Mouse (Mus musculus) hindbrain, embryonic 16.5 days (tissue): ENCODE measurements around the gene Olfr1416. TPM values are rescaled to one million over a fixed set of nuclear protein-coding genes. Genes with fewer than 3 reads are reported as not detected.
A peak's percentile ranks its signal among the peaks of the same experiment; 100 is the strongest.

Source experiments
- ATAC-seq: fragments of 200-750 bp; cut with Nextera tagmentation; 2 replicates; pipeline ENCODE4 v1.8.0; 2017; ENCODE audit warnings: moderate TSS enrichment, moderate library complexity
- H3K27ac ChIP-seq: fragments of 300-500 bp; sonication (generic); 2 replicates; pipeline ENCODE4 v1.5.1; 2014; ENCODE audit warnings: low read depth, mild to moderate bottlenecking, control low read depth, low read length, moderate library complexity
- H3K27me3 ChIP-seq: fragments of 300-500 bp; sonication (generic); replicated peaks from 2 replicates; pipeline ENCODE4 v1.6.1; 2014; ENCODE audit warnings: low read length; ENCODE audit not compliant: control insufficient read depth, insufficient read depth
- H3K36me3 ChIP-seq: fragments of 300-500 bp; sonication (generic); 2 replicates; pipeline ENCODE4 v1.6.1; 2014; ENCODE audit warnings: mild to moderate bottlenecking, low read length, moderate library complexity, mixed read lengths; ENCODE audit not compliant: control insufficient read depth, insufficient read depth
- H3K4me1 ChIP-seq: fragments of 300-500 bp; sonication (generic); 2 replicates; pipeline ENCODE4 v1.6.1; 2014; ENCODE audit warnings: low read depth, low read length; ENCODE audit not compliant: control insufficient read depth, insufficient read depth
- H3K4me2 ChIP-seq: fragments of 300-500 bp; sonication (generic); 2 replicates; pipeline ENCODE4 v1.6.1; 2014; ENCODE audit warnings: mild to moderate bottlenecking, low read length, control low read depth, moderate library complexity
- H3K4me3 ChIP-seq: fragments of 300-500 bp; sonication (generic); 2 replicates; pipeline ENCODE4 v1.5.1; 2014; ENCODE audit warnings: mild to moderate bottlenecking, low read length, control low read depth, moderate library complexity
- H3K9ac ChIP-seq: fragments of 300-500 bp; sonication (generic); 2 replicates; pipeline ENCODE4 v1.6.1; 2014; ENCODE audit warnings: low read depth, mild to moderate bottlenecking, control low read depth, low read length, moderate library complexity
- H3K9me3 ChIP-seq: fragments of 300-500 bp; sonication (generic); 2 replicates; pipeline ENCODE4 v1.6.1; 2014; ENCODE audit warnings: mild to moderate bottlenecking, low read length, moderate library complexity; ENCODE audit not compliant: control insufficient read depth
- WGBS: fragments of 180-500 bp; shearing (Covaris S2); extraction: QIAGEN DNeasy Blood & Tissue Kit; methylation state at CpG from one replicate; pipeline ENCODE4 v1.1.7; 2014; 5-methylcytosine and 5-hydroxymethylcytosine counted together
- microRNA-seq: library from miRNA; unstranded; fragments of <30 nt; microRNA quantifications from one replicate; pipeline ENCODE4, GENCODE M21; 2017
- polyA plus RNA-seq: library from polyadenylated mRNA; unstranded; fragments of >200 nt; fragmentation: Nextera tagmentation; extraction: Ambion mirVana; gene quantifications from 2 replicates; pipeline ENCODE4 v1.2.1, GENCODE M21; 2015

Olfr1416 gene
- polyA plus RNA-seq, 1 experiment from 2014 or later = not detected

DNA sequence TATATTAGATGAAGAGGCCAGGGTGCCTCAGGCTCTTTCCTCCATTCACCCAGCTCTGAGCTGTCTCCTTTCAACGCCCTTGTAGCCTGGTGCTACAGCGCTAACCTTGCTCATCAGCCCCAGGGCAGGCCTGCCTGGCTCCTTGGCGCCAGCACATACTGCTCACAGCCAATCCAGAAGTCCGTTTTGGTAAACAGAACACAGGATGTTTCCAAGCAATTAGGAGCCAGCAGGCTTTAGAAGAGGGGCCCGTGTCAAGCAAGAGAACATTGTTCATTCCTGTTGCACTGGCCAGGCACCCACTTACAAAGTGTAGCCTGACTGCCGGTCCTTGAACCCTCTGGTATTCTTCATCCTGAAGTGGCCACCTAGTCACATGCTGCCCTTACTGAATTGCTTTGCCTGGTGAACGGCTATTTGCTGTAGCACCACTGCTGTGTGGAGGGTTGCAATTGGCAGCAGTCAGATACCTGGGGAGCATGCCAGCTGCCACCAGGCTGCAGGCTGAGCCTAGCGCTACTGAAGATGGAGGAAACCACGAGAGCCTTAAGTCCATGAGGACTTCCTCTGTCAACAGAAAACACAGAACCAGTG, 47.1 kb downstream of the Olfr1416 start:
- Histone ChIP-seq H3K4me2 (no peak overlapping the region), H3K9ac (no peak overlapping the region), H3K27me3 (no peaks in the 10 kb centered on the region), H3K36me3 (peaks cover 9% of the 10 kb centered on the region), H3K9me3 (no peaks in the 10 kb centered on the region), H3K27ac (peak overlapping the region; percentile 10), H3K4me1 (peaks cover 18% of the 10 kb centered on the region), H3K4me3 (no peak overlapping the region)
- 41% methylated on average over 9 of the region's 9 CpGs for WGBS
- peak; percentile 81 for ATAC-seq

DNA sequence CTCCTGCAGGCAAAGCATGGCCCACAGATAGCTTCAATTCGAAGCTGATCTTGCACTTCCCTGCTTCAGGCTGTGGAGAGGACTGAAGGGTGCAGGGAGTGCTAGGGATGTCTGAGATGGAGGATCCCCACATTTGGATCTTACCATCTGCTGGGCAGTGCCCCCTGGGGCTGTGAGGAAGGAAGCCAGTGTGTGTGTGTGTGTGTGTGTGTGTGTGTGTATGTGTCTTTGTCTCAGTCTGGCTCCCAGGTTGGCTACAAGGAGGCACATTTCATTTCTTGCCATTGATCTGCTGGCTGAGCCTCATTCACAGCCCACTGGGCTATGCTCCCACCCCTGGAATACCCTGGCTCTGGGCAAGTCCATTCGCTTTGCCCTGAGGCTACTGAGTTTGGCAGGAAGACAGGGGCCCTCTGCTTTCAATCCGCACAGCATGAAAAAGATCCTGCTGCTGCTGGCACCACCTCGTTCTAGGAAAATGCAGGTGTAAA, 48.0 kb downstream of the Olfr1416 start:
- ATAC-seq = peak; percentile 21; the same call in 1 of the 2 replicates
- peaks cover 22% of the 10 kb centered on the region for H3K4me1 ChIP-seq
- H3K4me2 ChIP-seq = no peak overlapping the region
- H3K9ac ChIP-seq = no peak overlapping the region
- H3K27ac ChIP-seq = peak overlapping the region; percentile 9; the same call in 1 of the 2 replicates
- no peak overlapping the region for H3K4me3 ChIP-seq
- no peaks in the 10 kb centered on the region for H3K9me3 ChIP-seq
- 39% methylated on average over 4 of the region's 4 CpGs for WGBS
- H3K27me3 ChIP-seq = no peaks in the 10 kb centered on the region
- peaks cover 3% of the 10 kb centered on the region; the same call in 1 of the 2 replicates for H3K36me3 ChIP-seq

DNA sequence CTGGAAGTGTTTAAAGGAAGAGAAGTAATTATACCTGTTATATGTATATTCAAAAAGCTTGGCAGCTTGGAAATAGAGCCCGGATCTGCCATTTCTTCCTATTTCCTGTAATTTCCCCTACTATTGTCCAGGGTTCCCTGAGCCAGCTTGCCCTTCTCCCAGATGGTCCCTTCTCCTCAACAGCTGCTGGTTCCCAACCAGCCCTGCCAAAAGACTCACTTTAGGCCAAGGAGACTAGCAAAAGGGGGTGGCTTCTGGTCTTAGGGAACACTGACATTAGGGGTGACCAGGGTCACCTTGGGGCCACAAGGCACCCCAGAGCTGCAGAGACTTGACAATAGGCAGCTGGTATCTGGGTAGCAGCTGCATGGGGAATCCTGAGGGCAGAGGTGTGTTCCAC, 49.9 kb downstream of the Olfr1416 start:
- Histone ChIP-seq H3K9ac (no peak overlapping the region), H3K27me3 (no peaks in the 10 kb centered on the region), H3K9me3 (no peaks in the 10 kb centered on the region), H3K4me1 (peaks cover 23% of the 10 kb centered on the region), H3K4me3 (no peak overlapping the region), H3K36me3 (peaks cover 3% of the 10 kb centered on the region; the same call in 1 of the 2 replicates), H3K27ac (no peak overlapping the region), H3K4me2 (no peak overlapping the region)
- no peak for ATAC-seq
- 96% methylated on average over 1 of the region's 1 CpGs for WGBS

DNA sequence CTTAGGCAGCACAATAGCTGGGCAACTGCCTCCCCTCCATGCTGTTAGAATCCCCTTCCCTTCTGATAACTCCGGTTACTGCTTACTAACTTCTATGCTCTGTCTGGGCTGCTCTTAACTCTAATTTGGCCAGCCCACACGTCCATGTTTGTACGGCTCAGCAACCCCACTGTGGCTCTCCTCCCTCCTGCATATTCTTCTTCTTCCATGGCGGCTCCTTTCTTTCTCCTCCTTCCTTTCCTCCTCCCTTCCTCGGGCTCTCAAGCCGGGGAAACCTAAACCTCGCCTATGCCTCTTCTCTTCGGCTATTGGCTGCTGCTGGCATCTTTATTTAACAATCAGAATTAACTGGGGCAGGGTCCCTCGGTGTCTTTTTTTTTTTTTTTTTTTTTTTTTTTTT, 52.1 kb downstream of the Olfr1416 start:
- no peak overlapping the region for H3K27ac ChIP-seq
- 57% methylated on average over 9 of the region's 9 CpGs for WGBS
- H3K4me2 ChIP-seq = no peak overlapping the region
- no peaks in the 10 kb centered on the region for H3K27me3 ChIP-seq
- H3K4me3 ChIP-seq = no peak overlapping the region
- no peaks in the 10 kb centered on the region for H3K9me3 ChIP-seq
- peaks cover 17% of the 10 kb centered on the region for H3K4me1 ChIP-seq
- no peaks in the 10 kb centered on the region for H3K36me3 ChIP-seq
- ATAC-seq = no peak
- H3K9ac ChIP-seq = no peak overlapping the region

DNA sequence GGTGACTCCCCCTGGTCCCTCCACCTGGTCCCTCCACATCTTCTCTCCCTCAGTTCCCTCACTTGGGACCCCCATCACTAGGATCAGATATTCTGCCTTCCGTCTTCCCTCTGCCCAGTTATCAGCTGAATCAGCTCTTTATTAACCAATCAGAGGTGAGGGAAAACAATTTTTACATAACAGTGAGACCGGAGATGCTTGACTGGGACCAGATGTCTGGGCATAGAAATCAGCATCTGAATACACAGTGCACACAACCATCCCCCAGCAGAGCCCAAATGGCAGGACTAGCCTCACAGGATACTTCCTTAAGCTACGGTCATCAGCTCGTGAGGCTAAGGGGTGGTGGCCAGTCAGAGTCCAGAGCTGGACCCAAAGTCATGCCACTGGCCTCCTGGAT, 52.8 kb downstream of the Olfr1416 start:
- H3K36me3 ChIP-seq = no peaks in the 10 kb centered on the region
- no peak overlapping the region for H3K27ac ChIP-seq
- no peaks in the 10 kb centered on the region for H3K27me3 ChIP-seq
- 37% methylated on average over 4 of the region's 4 CpGs for WGBS
- H3K9ac ChIP-seq = no peak overlapping the region
- ATAC-seq = no peak
- H3K4me2 ChIP-seq = no peak overlapping the region
- H3K4me3 ChIP-seq = no peak overlapping the region
- H3K9me3 ChIP-seq = no peaks in the 10 kb centered on the region
- peaks cover 11% of the 10 kb centered on the region for H3K4me1 ChIP-seq

GRCm38 (mm10) chr1:92431420-92431819, 53.5 kb downstream of the Olfr1416 start:
- Histone ChIP-seq H3K4me1 (peaks cover 4% of the 10 kb centered on the region), H3K9ac (no peak overlapping the region), H3K27ac (no peak overlapping the region), H3K9me3 (no peaks in the 10 kb centered on the region), H3K4me3 (no peak overlapping the region), H3K4me2 (no peak overlapping the region), H3K27me3 (no peaks in the 10 kb centered on the region), H3K36me3 (no peaks in the 10 kb centered on the region)
- no peak for ATAC-seq
- 75% methylated on average over 3 of the region's 3 CpGs for WGBS

DNA sequence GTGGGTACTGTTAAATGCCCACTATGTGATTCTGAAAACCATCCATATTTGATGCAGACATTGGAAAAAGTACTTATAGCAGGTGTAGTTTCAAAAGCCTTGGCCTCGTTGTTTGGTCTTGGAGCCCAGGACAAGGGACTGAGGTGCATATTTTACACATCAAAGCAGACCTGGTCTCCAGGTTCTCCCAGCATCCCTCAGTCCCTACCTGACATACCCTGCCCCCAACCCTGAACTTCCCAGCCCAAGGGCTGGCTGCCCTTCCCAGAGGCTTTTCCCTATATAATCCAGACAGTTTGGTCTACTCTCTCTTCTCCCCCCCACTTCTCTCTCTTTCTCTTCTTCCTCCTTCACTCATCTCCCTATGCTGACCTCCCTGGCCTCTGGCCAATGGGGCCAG, 53.9 kb downstream of the Olfr1416 start:
- Histone ChIP-seq H3K27ac (no peak overlapping the region), H3K27me3 (no peaks in the 10 kb centered on the region), H3K4me2 (no peak overlapping the region), H3K4me3 (no peak overlapping the region), H3K36me3 (no peaks in the 10 kb centered on the region), H3K9me3 (no peaks in the 10 kb centered on the region), H3K9ac (no peak overlapping the region), H3K4me1 (peaks cover 4% of the 10 kb centered on the region)
- WGBS = 90% methylated on average over 1 of the region's 1 CpGs
- no peak for ATAC-seq

Small RNA genes within 50 kb of the gene (microRNA-seq; reads per million reads assigned to microRNA genes)
- gene Mir6900 = 3.7 reads per million, percentile 12 among the genes with 10 or more reads in this experiment

Other genes starting within 250 kb of the Olfr1416 start
- gene Ndufa10, start 11.3 kb downstream of the Olfr1416 start, polyA plus RNA-seq = 339 and 361 TPM in 2 replicates
- not detected in 2 replicates for gene Olfr1415, start 11.0 kb upstream of the Olfr1416 start, polyA plus RNA-seq
- not detected in 2 replicates for gene Olfr1414, start 33.5 kb upstream of the Olfr1416 start, polyA plus RNA-seq
- gene Olfr1413, start 86.2 kb upstream of the Olfr1416 start, polyA plus RNA-seq = not detected in 2 replicates
- gene Olfr1412, start 100.7 kb upstream of the Olfr1416 start, polyA plus RNA-seq = not detected in 2 replicates
- not detected in 2 replicates for gene Olfr1411, start 109.3 kb upstream of the Olfr1416 start, polyA plus RNA-seq
- gene Olfr1410, start 120.7 kb upstream of the Olfr1416 start, polyA plus RNA-seq = not detected in 2 replicates
- 0.24 TPM in 1 of 2 replicates, not detected in the other for gene Olfr12, start 132.7 kb upstream of the Olfr1416 start, polyA plus RNA-seq
- gene Cops9, start 156.9 kb upstream of the Olfr1416 start, polyA plus RNA-seq = 496 and 558 TPM in 2 replicates
- 0.19 and 0.29 TPM in 2 replicates for gene Otos, start 163.7 kb upstream of the Olfr1416 start, polyA plus RNA-seq